Mouse (Mus musculus) neutrophil, adult 5-6 weeks (primary cell): ENCODE data around the gene Mef2a. TPM values are rescaled to one million over a fixed set of nuclear protein-coding genes. Genes with fewer than 3 reads are reported as not detected.
A peak's percentile ranks its signal among the peaks of the same experiment; 100 is the strongest.

Source experiments
- ATAC-seq: fragments of 151-379, 151-347 bp; 2 replicates; pipeline ENCODE4 v1.8.0; 2017; ENCODE audit warnings: mild to moderate bottlenecking, moderate TSS enrichment; ENCODE audit not compliant: insufficient number of reproducible peaks, poor library complexity, low FRiP score, severe bottlenecking; ENCODE audit errors: extremely low read depth
- total RNA-seq: library from RNA; stranded (forward); fragments of 200-1000 nt; gene quantifications from 2 replicates; pipeline ENCODE4 v1.2.3, GENCODE M21; 2017

Gene Mef2a
- total RNA-seq = 110 and 119 TPM in 2 replicates

- ATAC-seq = peak; percentile 86
Measured at GRCm38 (mm10) chr7:67372729-67373583, at the start of gene Mef2a. TSS of gene Mef2a (minus strand) at chr7:67372858.

GRCm38 (mm10) chr7:67421476-67422186 lies 49.0 kb upstream of the Mef2a start:
- ATAC-seq = no peak

GRCm38 (mm10) chr7:67421088-67421475 lies 48.4 kb upstream of the Mef2a start:
- no peak for ATAC-seq

- no peak for ATAC-seq
Measured at GRCm38 (mm10) chr7:67419591-67420314, 47.1 kb upstream of the Mef2a start.

- no peak for ATAC-seq
Measured at GRCm38 (mm10) chr7:67418122-67418521, 45.5 kb upstream of the Mef2a start.

- ATAC-seq = no peak
Measured at GRCm38 (mm10) chr7:67414766-67415165, 42.1 kb upstream of the Mef2a start.

GRCm38 (mm10) chr7:67412686-67413085 lies 40.0 kb upstream of the Mef2a start:
- ATAC-seq = no peak

- ATAC-seq = no peak
Measured at GRCm38 (mm10) chr7:67407019-67407418, 34.4 kb upstream of the Mef2a start.

GRCm38 (mm10) chr7:67404176-67404575 lies 31.5 kb upstream of the Mef2a start:
- ATAC-seq = no peak

GRCm38 (mm10) chr7:67402353-67402752 lies 29.7 kb upstream of the Mef2a start:
- no peak for ATAC-seq

- ATAC-seq = no peak
Measured at GRCm38 (mm10) chr7:67401379-67401778, 28.7 kb upstream of the Mef2a start.

GRCm38 (mm10) chr7:67390760-67391159 lies 18.1 kb upstream of the Mef2a start:
- ATAC-seq = no peak

GRCm38 (mm10) chr7:67390095-67390494 lies 17.4 kb upstream of the Mef2a start:
- no peak for ATAC-seq

GRCm38 (mm10) chr7:67384942-67385872 lies 12.5 kb upstream of the Mef2a start:
- ATAC-seq = no peak

- 0 out of 2 replicates have a peak, but pooled peaks have one; percentile 48 for ATAC-seq
Measured at GRCm38 (mm10) chr7:67380174-67381129, 7.8 kb upstream of the Mef2a start.

GRCm38 (mm10) chr7:67376796-67377195 lies 4.1 kb upstream of the Mef2a start:
- no peak for ATAC-seq

- no peak for ATAC-seq
Measured at GRCm38 (mm10) chr7:67373975-67374374, 1.3 kb upstream of the Mef2a start.
